In genomic region chr14:24945716-24946115, GRCm38 (mm10) we compare ENCODE assay signal across 12 mouse cellular contexts.
A peak's percentile ranks its signal among the peaks of the same experiment; 100 is the strongest.
DNase-seq lines count a peak whose midpoint lies in the region; ATAC-seq and TF ChIP-seq lines count a peak whose summit lies in the region.
"Had no signal": no experiment of that assay in that cellular context is flagged by ENCODE, and none has a peak within 500 bp of the region (broad histone marks: within the 10 kb centered on the region; RNA-seq: fewer than 3 reads in every experiment).

No protein-coding gene starts in this region.

- peak; percentile 37; the same call in 1 of the 2 replicates for TF ChIP-seq CTCF in brain, embryonic 14.5 days (IDR thresholded peaks at IDR 0.05; ENCODE audit: borderline replicate concordance, extremely low read depth, insufficient read depth, insufficient read length)

- no peak overlapping the region for H3K4me3 ChIP-seq in forebrain, embryonic 14.5 days (ENCODE audit: low read depth, low read length)
- H3K4me3 ChIP-seq in forebrain, embryonic 10.5 days = no peak overlapping the region
- no peak overlapping the region for H3K4me3 ChIP-seq in limb, embryonic 11.5 days (ENCODE audit: low read depth, low read length)
- no peak overlapping the region for H3K4me3 ChIP-seq in limb, embryonic 10.5 days
- H3K4me3 ChIP-seq: hindbrain, embryonic 12.5 days; midbrain, embryonic 15.5 days had no signal

- no peak overlapping the region for H3K27ac ChIP-seq in forebrain, embryonic 14.5 days (ENCODE audit: low read depth, low read length)
- H3K27ac ChIP-seq in forebrain, embryonic 10.5 days = no peak overlapping the region
- no peak overlapping the region for H3K27ac ChIP-seq in limb, embryonic 11.5 days (replicated peaks; ENCODE audit: low read depth, low read length)
- H3K27ac ChIP-seq in limb, embryonic 10.5 days = no peak overlapping the region
- H3K27ac ChIP-seq: hindbrain, embryonic 12.5 days; midbrain, embryonic 15.5 days had no signal

- no peak for TF ChIP-seq POLR2A in brain, embryonic 14.5 days (IDR thresholded peaks at IDR 0.05; ENCODE audit: borderline replicate concordance, extremely low read depth, insufficient read depth, insufficient read length, poor library complexity, severe bottlenecking)

- H3K4me2 ChIP-seq in forebrain, embryonic 14.5 days (ENCODE audit: low read length) = no peak overlapping the region
- H3K4me2 ChIP-seq in limb, embryonic 11.5 days (ENCODE audit: low read depth, severe bottlenecking) = no peak overlapping the region
- H3K4me2 ChIP-seq: hindbrain, embryonic 12.5 days; midbrain, embryonic 15.5 days had no signal

- no peaks in the 10 kb centered on the region for H3K4me1 ChIP-seq in forebrain, embryonic 14.5 days (ENCODE audit: control insufficient read depth, insufficient read depth, low read length)
- H3K4me1 ChIP-seq in forebrain, embryonic 10.5 days = no peaks in the 10 kb centered on the region
- H3K4me1 ChIP-seq in limb, embryonic 11.5 days (ENCODE audit: control insufficient read depth, insufficient read depth, low read length) = no peaks in the 10 kb centered on the region
- no peaks in the 10 kb centered on the region for H3K4me1 ChIP-seq in limb, embryonic 10.5 days
- H3K4me1 ChIP-seq: hindbrain, embryonic 12.5 days; midbrain, embryonic 15.5 days had no signal

- ATAC-seq in forebrain, embryonic 14.5 days = no peak
- ATAC-seq in limb, embryonic 11.5 days (ENCODE audit: insufficient number of reproducible peaks, low FRiP score, low TSS enrichment, low read depth) = no peak
- ATAC-seq: midbrain, embryonic 15.5 days had no signal

- H3K27me3 ChIP-seq in forebrain, embryonic 14.5 days (replicated peaks; ENCODE audit: control insufficient read depth, insufficient read depth, low read length) = no peaks in the 10 kb centered on the region
- no peaks in the 10 kb centered on the region for H3K27me3 ChIP-seq in forebrain, embryonic 10.5 days (ENCODE audit: poor library complexity, severe bottlenecking)
- H3K27me3 ChIP-seq in limb, embryonic 11.5 days (ENCODE audit: control insufficient read depth, insufficient read depth, low read length) = no peaks in the 10 kb centered on the region
- H3K27me3 ChIP-seq in limb, embryonic 10.5 days (ENCODE audit: low read depth, poor library complexity, severe bottlenecking) = no peaks in the 10 kb centered on the region
- H3K27me3 ChIP-seq: hindbrain, embryonic 12.5 days; midbrain, embryonic 15.5 days had no signal

- DNase-seq in forebrain, embryonic 14.5 days (ENCODE audit: low spot score) = peak; percentile 17
- no peak for DNase-seq in forebrain, embryonic 10.5 days (ENCODE audit: extremely low spot score, low spot score)
- peak; percentile 46 for DNase-seq in limb, embryonic 11.5 days (ENCODE audit: low spot score)
- DNase-seq in limb, embryonic 10.5 days (ENCODE audit: low spot score) = no peak
- peak; percentile 5 to 13 for DNase-seq in B cell, adult 2 months
- peak; percentile 20 for DNase-seq in brain, embryonic 14.5 days (ENCODE audit: low read depth)
- no peak for DNase-seq in urinary bladder, postnatal 10 days (ENCODE audit: low spot score)
- DNase-seq in left cerebral cortex, adult 11 months (ENCODE audit: low spot score) = no peak
- DNase-seq: adrenal gland, postnatal 25 days; gastrocnemius, postnatal 36 days had no signal

- H3K9ac ChIP-seq in forebrain, embryonic 14.5 days (ENCODE audit: low read length) = no peak overlapping the region
- no peak overlapping the region for H3K9ac ChIP-seq in limb, embryonic 11.5 days (ENCODE audit: low read length)
- H3K9ac ChIP-seq: hindbrain, embryonic 12.5 days; midbrain, embryonic 15.5 days had no signal

- 37% methylated on average over 2 of the region's 2 CpGs for WGBS in forebrain, embryonic 14.5 days
- WGBS in forebrain, embryonic 10.5 days = 38% methylated on average over 2 of the region's 2 CpGs
- WGBS in limb, embryonic 11.5 days = 52% methylated on average over 2 of the region's 2 CpGs
- whole genome bisulfite sequencing in limb, embryonic 10.5 days = 43% methylated on average over 2 of the region's 2 CpGs

- H3K36me3 ChIP-seq in forebrain, embryonic 14.5 days (ENCODE audit: control insufficient read depth, insufficient read depth, low read length) = no peaks in the 10 kb centered on the region
- no peaks in the 10 kb centered on the region for H3K36me3 ChIP-seq in forebrain, embryonic 10.5 days (replicated peaks)
- H3K36me3 ChIP-seq in limb, embryonic 11.5 days (ENCODE audit: control insufficient read depth, insufficient read depth, low read length) = no peaks in the 10 kb centered on the region
- H3K36me3 ChIP-seq in limb, embryonic 10.5 days = no peaks in the 10 kb centered on the region
- H3K36me3 ChIP-seq: hindbrain, embryonic 12.5 days; midbrain, embryonic 15.5 days had no signal

- no peaks in the 10 kb centered on the region for H3K9me3 ChIP-seq in forebrain, embryonic 14.5 days (replicated peaks; ENCODE audit: control insufficient read depth, low read length)
- no peaks in the 10 kb centered on the region for H3K9me3 ChIP-seq in forebrain, embryonic 10.5 days
- no peaks in the 10 kb centered on the region for H3K9me3 ChIP-seq in limb, embryonic 11.5 days (ENCODE audit: control insufficient read depth, low read length)
- no peaks in the 10 kb centered on the region for H3K9me3 ChIP-seq in limb, embryonic 10.5 days (replicated peaks)
- H3K9me3 ChIP-seq: hindbrain, embryonic 12.5 days; midbrain, embryonic 15.5 days had no signal

Comparison
In these comparisons a context has a peak if more than half of its experiments do, and no peak if none do; other contexts are left out.
1. DNase-seq: peak in forebrain, embryonic 14.5 days (single experiment), limb, embryonic 11.5 days (single experiment), B cell, adult 2 months (2 of 2) and brain, embryonic 14.5 days (single experiment); none in forebrain, embryonic 10.5 days (single experiment), limb, embryonic 10.5 days (single experiment), urinary bladder, postnatal 10 days (single experiment) and left cerebral cortex, adult 11 months (single experiment).